Mouse (Mus musculus): Measurements from ENCODE around the gene Tbx1.

DNA sequence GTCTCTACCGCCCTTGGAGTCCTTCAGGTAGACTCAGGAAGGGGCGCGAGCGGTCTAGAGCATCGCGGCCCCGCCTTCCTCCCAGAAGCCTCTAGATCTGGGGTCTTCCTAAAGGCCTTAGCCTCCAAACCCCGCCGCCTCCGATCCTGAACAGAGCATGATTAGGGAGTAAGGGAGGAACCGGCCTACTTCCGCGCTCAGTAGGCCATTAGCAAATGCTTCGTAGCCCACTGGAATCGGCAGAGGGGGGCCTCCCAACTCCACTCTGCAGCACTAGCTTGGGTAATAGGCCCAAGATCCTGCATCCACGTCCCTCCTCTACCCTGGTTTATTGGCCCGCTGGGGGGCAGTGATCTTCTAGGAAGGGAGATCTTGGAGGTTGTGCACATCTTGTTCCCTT is 31.5 kb upstream of the Tbx1 start, which contains the start of gene Gp1bb:
- TF ChIP-seq POLR2A (IDR thresholded peaks at IDR 0.05; ENCODE audit: control insufficient read depth, low read depth, low read length) (no peak), CTCF (IDR thresholded peaks at IDR 0.05; ENCODE audit: control insufficient read depth, insufficient read depth, insufficient replicate concordance, low read depth, low read length) (no peak)

Measured in testis, adult 2 months (tissue).